Mouse (Mus musculus): ENCODE measurements at regions not wholly inside any gene's neighbourhood (a gene's known extent, or its start where the extent isn't known, plus 50 kb on each side); places are given as distances from the start of the nearest gene placed in this dataset.

GRCm38 (mm10) chr2:160256251-160256650 is 77.7 kb downstream of the Gm826 start:
- no peak for DNase-seq

- DNase-seq, result no peak
Measured at GRCm38 (mm10) chr2:160250228-160250627, 83.7 kb downstream of the Gm826 start.

GRCm38 (mm10) chr2:160249104-160250093 is 84.6 kb downstream of the Gm826 start:
- no peak for DNase-seq

- no peak for DNase-seq
Measured at GRCm38 (mm10) chr2:160247286-160247685, 86.7 kb downstream of the Gm826 start.

GRCm38 (mm10) chr2:160246356-160246755 is 87.6 kb downstream of the Gm826 start:
- DNase-seq, result no peak

GRCm38 (mm10) chr2:160244866-160245265 is 89.1 kb downstream of the Gm826 start:
- DNase-seq, result no peak

- no peak for DNase-seq
Measured at GRCm38 (mm10) chr2:160240531-160241379, 93.2 kb downstream of the Gm826 start.

GRCm38 (mm10) chr2:160237436-160238104 is 96.4 kb downstream of the Gm826 start:
- DNase-seq, result no peak

- DNase-seq, result no peak
Measured at GRCm38 (mm10) chr2:160236806-160237205, 97.2 kb downstream of the Gm826 start.

GRCm38 (mm10) chr2:160230786-160231185 is 103.2 kb downstream of the Gm826 start:
- DNase-seq, result no peak

- no peak for DNase-seq
Measured at GRCm38 (mm10) chr2:160228331-160229035, 105.5 kb downstream of the Gm826 start.

- DNase-seq, result no peak
Measured at GRCm38 (mm10) chr2:160225450-160225849, 108.5 kb downstream of the Gm826 start.

- no peak for DNase-seq
Measured at GRCm38 (mm10) chr2:160223366-160223765, 110.6 kb downstream of the Gm826 start.

GRCm38 (mm10) chr2:160221772-160222171 is 112.2 kb downstream of the Gm826 start:
- DNase-seq, result no peak

- no peak for DNase-seq
Measured at GRCm38 (mm10) chr2:160220562-160221021, 113.4 kb downstream of the Gm826 start.

- DNase-seq, result no peak
Measured at GRCm38 (mm10) chr2:160214032-160214812, 119.7 kb downstream of the Gm826 start.

- no peak for DNase-seq
Measured at GRCm38 (mm10) chr2:160210507-160210906, 123.5 kb downstream of the Gm826 start.

GRCm38 (mm10) chr2:160209589-160210264 is 124.2 kb downstream of the Gm826 start:
- no peak for DNase-seq

GRCm38 (mm10) chr2:160208295-160208694 is 125.7 kb downstream of the Gm826 start:
- no peak for DNase-seq

- DNase-seq, result peak; percentile 33
Measured at GRCm38 (mm10) chr2:160207226-160207625, 126.7 kb downstream of the Gm826 start.

GRCm38 (mm10) chr2:160192661-160193060 is 141.3 kb downstream of the Gm826 start:
- no peak for DNase-seq
